Mouse (Mus musculus) gastrocnemius, postnatal 10 days (tissue): ENCODE data around the gene Gp1ba. TPM values are rescaled to one million over a fixed set of nuclear protein-coding genes. Genes with fewer than 3 reads are reported as not detected.

Experiments used
- DNase-seq: peaks from one replicate; pipeline ENCODE4 v3.0.0; 2021; ENCODE audit warnings: mixed read lengths
- total RNA-seq, 2 experiments: library from RNA; stranded (reverse); gene quantifications; 2 replicates each; pipeline ENCODE4 v1.2.3; 2021

Gp1ba gene
- total RNA-seq, 2 experiments from 2014 or later = 0.12 to 0.29 TPM

DNA sequence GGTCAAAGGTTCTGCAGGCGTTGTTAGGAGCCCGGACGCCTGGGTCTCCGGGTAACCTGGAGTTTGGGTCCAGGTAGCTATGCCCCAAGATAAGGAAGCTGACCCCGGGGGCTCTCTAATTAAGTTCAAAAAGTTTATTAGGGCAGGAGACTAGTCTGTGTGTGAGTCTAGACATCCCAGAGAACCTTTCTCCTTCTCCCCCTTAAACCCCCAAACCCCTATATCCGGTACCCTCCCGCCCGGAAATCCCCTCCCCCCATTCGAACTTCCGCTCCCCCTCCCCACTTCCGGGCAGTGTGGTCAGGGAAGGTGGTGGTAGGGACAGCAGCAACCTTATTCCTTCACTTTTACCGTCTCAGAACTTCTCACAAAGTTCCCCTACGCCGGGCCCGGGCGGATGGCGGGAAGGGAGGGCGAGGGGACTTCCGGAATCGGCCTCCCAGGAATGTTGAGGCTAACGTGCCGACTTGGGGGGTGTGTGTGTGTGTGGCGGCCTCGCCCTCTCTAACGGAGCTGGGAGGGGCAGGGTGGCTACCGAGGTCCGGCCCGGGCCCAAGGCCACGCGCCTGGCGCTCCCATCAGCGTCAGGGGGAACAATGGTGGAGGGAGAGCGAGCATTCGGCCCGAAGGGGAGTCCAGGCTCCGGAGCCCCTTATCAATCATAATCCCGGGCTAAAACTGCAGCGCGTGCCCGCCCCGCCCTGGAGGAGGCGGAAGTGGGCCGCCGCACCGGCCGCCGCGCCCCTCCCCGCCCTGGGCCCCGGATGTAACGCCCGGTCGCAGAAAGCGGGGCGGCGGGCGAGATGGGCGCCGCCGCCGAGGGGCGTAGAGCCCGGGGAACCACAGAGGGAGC, 14.6 kb downstream of the Gp1ba start:
- DNase-seq = peak; percentile 74

DNA sequence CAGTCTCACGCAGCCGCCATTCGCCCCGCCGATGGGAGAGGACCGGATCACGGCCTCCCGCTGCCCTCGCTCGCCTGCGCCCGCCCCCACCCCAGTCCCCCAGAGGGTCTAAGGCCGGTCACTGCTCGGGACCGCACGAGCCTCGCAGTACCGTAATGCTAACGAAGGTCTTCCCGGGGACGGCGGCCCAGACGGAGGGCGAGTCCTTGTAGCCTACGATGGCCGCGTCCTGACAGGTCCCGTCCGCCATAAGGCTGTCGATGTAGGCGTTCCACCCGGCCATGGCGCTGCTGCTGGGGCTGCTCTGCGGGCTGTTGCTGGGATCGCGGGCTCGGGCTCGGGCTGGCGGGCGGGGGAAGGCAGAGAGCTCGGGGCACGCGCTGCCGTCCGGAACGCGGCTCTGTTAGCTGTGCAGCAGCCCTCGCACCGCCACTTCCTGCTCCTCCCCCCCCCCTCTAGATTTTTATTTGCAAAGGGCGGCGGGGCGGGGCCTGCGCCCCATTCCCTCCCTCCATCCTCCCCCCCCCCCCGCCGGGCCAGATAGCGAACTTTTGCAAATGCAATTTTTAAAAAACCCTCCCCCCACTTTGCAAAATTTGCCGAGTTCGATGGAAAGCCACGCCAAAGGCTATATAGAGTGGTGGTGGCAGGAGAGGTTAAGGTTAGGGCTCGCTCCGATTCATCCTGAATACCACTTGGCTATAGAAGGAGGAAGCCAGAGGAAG, 15.4 kb downstream of the Gp1ba start, which contains the start of gene Pfn1:
Pfn1 (minus strand) TSS at position 447 of the 725 bp plus-strand sequence.
- peak; percentile 80 for DNase-seq

GRCm38 (mm10) chr11:70654923-70655570, 16.1 kb downstream of the Gp1ba start:
- peak; percentile 87 for DNase-seq

GRCm38 (mm10) chr11:70655571-70656455, 16.9 kb downstream of the Gp1ba start:
- DNase-seq = peak; percentile 73

DNA sequence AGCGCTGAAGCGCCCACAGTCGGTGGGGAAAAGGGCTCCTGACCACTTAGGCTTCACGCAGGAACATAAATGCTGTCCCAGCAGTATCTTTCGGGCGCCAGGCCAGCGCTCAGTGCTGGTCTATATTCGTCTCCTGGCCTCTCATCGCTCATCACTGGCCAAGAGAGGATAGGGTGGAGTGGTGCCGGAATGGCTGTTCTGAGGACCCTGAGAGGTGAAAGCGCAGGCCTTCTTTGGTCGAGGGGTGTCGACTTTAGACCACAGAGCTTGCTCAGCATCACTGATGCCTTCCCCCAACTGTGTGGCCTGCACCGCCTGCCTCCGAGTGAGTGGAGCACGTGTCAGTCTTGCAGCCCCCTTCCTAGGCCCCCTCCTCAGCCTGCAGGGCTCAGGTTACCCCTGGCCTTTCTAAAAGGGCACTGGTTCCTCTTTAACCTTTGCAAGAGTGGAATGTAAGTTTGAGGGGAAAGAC, 17.6 kb downstream of the Gp1ba start:
- DNase-seq = peak; percentile 86

DNA sequence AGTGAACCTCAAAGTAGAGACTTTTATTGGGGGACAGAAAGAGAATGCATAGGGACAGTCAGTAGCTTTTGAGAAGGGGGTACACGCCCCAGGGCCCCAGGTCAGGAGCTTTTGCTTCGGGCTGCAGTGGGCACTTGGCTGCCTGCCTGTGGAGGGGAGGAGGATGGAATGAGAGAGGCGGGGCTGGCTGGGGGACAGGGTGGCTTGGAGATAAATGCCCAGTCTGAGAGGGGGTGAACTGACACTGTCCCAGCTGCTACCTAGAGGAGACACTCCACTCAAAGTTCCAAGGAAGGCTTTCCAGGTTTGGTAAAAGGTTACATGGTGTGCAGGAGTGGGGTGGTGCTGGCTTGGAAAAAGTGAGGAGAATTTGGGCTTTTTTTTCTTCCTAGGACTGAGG, 18.0 kb downstream of the Gp1ba start, which contains the start of gene Eno3:
Eno3 (plus strand) TSS at position 239 of the 400 bp plus-strand sequence.
- DNase-seq = peak; percentile 77

DNA sequence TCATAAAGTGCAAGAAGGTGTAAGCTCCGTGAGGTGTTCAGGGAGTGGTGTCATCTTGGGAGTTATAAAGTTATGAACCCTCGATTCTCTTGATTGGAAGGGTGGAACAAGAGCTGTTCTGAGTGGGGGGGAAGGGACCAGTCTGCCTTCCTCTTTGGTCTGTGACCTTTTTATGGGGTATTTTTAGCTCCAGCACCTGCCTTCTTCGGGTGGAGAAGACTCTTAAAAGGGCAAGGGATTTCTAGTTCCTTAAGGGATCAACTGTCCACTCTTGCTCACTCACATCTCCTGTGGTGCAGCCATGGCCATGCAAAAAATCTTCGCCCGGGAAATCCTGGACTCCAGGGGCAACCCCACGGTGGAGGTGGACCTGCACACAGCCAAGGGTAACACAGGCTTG, 18.7 kb downstream of the Gp1ba start:
- DNase-seq = no peak

DNA sequence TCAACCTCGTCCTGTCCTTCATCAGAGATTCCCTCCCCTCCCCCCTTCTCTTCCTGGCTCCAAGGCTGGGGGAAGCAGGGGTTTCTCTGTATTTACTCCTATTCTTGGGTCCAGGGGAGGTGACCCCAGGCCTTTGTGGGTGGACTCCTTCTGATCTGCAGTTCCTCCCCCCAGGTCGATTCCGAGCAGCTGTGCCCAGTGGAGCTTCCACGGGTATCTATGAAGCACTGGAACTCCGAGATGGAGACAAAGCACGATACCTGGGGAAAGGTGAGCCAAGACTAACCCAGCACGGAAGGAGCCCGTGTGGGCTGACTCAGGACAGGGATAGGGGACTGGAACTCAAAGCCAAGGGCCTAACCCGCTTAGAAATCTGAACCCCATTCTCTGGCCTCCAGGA, 19.1 kb downstream of the Gp1ba start:
- DNase-seq = no peak

- no peak for DNase-seq
These were observed 19.6 kb downstream of the Gp1ba start for GRCm38 (mm10) chr11:70658521-70658920.

DNA sequence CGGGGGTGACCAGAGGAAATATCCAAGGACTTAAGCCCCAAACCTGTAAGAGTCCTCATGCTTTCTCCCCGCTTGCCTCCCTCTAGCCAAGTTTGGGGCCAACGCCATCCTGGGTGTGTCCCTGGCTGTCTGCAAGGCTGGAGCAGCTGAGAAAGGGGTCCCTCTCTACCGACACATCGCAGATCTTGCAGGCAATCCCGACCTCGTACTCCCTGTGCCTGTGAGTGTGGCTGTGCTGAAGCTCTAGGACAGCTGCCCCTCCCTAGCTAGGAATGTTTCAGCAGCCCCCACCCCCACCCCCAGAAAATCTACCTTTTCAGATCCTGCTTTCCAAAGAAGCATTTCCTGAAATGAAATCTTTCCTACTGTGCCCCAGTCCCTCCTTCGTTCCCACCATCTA, 20.0 kb downstream of the Gp1ba start:
- DNase-seq = no peak

DNA sequence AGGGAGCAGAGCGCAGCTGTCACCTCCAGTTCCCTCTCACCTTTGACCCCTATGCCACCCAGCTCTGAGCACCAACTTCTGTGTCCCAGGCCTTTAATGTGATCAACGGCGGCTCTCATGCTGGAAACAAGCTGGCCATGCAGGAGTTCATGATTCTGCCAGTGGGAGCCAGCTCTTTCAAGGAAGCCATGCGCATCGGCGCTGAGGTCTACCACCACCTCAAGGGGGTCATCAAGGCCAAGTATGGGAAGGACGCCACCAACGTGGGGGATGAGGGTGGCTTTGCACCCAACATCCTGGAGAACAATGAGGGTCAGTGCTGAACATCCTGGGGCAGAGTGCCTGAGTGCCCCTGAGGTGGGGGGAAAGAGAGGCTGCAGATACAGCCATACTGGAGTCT, 21.6 kb downstream of the Gp1ba start:
- no peak for DNase-seq

DNA sequence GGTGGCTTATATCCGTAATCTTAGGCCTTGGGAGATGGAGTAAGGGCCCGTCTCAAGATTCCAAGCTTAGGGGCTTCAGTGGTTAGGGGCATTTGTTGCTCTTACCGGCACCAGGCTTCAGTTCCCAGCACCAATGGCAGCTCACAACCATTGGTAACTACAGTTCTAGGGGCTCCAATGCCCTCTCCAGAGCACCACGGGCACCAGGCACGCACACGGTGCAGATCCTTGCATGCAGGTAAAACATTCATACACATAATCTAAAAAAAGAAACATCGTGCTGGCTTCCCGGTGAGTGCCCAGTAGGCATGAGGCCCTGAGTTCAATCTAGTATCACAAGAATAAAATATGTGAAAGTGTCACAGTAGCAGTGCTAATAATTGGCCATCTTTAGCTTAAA, 24.2 kb downstream of the Gp1ba start:
- no peak for DNase-seq

DNA sequence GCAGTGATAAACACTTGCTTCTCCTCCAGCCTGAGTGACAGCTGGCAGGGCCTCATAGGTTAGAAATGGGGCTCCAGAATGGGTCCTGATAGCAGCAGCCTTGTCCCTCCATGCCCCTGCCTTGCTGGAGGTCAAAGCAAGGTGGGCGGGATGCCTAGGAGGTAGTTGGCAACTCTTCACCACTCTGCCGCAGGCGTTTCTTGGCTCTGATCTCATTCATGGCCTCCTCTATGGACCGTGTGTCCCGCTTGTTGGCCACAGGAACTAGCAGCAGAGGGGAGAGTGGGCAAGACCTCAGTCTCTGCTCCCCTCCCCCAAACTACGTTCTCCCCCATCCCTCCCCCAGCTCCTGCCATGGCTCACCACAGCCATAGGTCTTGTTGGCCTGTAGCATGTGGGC, 25.0 kb downstream of the Gp1ba start:
- no peak for DNase-seq

DNA sequence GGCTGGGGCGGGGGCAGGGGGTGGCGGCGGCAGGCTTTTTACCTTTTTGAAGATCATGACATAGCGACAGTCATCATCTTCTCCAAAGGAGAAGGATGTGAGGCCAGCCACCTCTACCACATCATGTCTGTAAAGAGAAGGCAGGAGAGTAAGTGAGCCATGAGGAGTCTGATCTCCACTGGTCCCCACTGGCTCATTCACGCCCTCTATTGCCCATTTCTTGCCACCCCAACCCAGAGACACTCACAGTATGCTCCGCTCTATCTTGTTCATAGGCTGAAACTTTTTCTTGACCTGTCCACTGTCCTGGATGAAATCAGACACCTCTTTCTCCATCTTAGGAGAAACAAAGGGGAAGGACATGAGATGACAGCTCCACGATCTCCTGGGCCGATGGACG, 25.8 kb downstream of the Gp1ba start:
- DNase-seq = no peak

GRCm38 (mm10) chr11:70666687-70667086, 27.8 kb downstream of the Gp1ba start:
- DNase-seq = no peak

DNA sequence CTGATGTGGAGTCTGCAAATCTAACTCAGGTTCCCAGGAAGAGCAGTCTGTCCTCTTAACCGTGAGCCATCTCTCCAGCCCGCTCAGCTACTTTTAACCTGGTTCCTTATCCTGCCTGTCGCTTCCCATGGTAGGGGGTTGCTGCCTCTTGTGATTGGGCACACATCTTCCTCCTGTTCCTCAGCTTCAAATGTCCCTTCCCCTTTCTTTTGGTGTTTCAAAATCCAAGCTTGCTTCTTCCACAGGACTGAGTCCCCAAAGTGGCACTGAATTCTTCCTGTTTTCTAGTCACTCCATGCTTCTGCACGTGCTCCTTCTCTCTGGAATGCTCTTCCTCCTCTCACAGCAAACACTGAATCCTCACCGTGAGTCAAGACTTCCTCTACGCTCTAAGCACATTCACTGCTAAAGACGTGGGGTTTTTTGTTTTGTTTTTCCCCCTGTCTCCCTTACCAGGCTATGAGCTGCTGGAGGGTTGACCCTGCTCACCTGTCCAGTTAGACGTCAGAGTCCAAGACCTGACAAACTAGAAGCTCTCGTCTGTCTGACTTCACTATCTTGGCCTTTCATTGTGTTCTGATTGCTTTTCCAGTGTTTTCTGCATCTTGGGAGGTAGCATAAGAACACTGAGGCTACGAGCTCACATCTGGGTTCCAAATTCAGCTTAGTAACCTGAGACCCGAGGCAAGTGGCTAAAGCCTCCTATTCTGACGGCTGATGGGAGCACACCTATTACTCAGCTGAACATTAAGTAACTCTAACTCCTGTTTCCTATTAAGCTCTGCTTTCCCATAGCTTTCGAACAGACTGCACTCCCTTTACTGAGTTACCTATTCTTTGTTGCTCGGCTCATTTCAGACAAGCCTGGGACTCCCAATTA, 28.6 kb downstream of the Gp1ba start:
- no peak for DNase-seq

GRCm38 (mm10) chr11:70668335-70668770, 29.4 kb downstream of the Gp1ba start:
- peak; percentile 71 for DNase-seq

DNA sequence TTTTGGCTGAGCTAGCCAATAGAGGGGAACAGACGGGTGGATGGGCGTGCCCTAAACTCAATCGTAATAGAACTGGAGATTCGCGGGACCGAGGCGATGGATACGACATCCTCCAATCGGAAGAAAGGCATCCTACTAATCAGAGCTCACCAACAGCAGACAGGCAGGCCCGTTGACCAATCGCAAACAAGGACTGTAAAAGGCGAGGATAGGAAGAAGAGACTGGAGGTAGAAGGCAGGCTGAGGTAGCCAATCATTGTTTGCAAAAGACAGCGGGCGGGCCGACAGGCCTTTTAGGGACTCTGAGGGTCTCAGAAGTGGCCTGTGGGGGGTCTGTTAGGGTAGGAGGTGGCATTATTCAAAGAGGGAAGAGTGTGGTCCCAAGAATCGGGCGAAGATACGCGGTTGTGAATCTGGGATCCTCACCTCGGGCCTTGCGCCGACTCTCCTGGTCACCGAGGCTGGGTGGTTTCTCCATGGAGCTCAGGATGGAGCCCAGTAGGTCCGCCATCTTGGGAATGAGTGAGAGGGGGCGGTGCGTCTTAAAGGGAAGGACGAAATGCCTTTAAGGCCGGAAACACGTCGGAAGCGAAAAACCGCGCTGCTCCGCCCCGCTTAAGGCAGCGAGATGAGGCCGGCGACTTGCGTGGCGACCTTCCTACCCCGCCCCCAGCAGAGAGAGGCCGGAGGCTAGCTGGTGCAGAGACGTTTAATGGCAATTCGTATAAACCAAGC, 30.0 kb downstream of the Gp1ba start, which contains the start of gene Spag7:
Spag7 (minus strand) TSS at position 646 of the 735 bp plus-strand sequence.
- DNase-seq = peak; percentile 89

DNA sequence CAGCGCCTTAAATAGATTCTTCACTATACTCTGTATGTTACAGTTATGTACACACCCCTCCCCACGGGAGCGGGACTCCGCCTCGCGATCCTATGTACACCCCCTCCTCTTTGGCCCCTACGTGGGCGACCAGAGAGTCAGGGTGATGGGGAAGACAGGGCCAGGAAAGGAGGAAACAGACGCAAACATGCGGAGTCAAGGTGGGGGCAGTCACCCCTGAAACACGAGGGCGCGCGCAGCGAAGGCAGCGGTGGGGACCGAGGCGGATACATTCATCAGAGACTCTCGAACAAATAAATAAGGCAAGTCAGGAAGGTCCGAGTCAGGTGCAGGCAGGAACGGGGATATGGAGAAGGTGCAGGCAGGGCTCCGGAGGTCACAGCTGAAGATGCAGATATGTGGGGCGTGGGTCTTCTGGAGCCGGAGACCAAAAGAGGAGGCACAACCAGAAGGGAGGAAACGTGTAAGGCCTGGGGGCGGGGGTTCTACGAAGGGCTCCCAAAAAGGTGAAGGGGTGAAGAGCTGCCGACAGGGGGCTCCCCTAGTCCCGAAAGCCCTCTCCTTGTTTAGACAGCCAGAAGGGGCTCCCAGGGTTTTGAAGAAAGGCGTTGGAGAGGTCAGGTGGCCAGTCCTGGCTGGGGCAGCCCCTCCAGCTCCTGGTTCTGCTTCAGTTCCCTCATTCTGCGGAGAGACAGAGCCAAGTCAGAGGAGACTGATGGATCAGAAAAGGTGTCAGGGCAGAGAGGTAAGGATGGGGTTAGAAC, 30.8 kb downstream of the Gp1ba start:
- peak; percentile 74 for DNase-seq
